Mouse (Mus musculus): Measurements from ENCODE around the gene Opcml.
A peak's percentile ranks its signal among the peaks of the same experiment; 100 is the strongest.

Gene Opcml

GRCm38 (mm10) chr9:27842806-27843205, 52.2 kb downstream of the Opcml start:
- DNase-seq (ENCODE audit: low read depth): no peak

- DNase-seq (ENCODE audit: low read depth): no peak
Observed at GRCm38 (mm10) chr9:27871624-27872023, 81.0 kb downstream of the Opcml start.

DNA sequence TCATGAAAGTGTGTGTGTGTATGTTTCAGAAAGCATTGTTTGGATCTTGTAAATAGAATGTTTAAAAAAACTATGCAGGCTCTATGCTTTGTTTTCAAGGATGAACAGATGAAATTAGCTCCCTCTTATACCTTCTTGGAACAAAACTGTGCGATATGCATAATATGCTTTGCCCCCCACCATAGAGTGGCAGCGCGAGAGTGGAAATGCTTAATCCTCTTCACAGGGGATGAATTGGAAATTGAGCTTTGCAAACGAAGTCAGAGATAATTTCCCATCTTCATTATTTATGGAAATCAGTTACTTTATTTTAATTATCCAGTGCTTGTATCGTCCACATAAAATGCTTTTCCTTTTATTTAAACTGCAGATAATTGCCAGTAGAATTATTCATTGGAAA, 99.1 kb downstream of the Opcml start:
- no peak for DNase-seq (ENCODE audit: low read depth)

- DNase-seq (ENCODE audit: low read depth): no peak
Observed at GRCm38 (mm10) chr9:27917250-27917649, 126.7 kb downstream of the Opcml start.

- DNase-seq (ENCODE audit: low read depth): no peak
Observed at GRCm38 (mm10) chr9:27923495-27923894, 132.9 kb downstream of the Opcml start.

GRCm38 (mm10) chr9:27923945-27924825, 133.6 kb downstream of the Opcml start:
- no peak for DNase-seq (ENCODE audit: low read depth)

GRCm38 (mm10) chr9:27925650-27926049, 135.1 kb downstream of the Opcml start:
- no peak for DNase-seq (ENCODE audit: low read depth)

- peak; percentile 24 for DNase-seq (ENCODE audit: low read depth)
Observed at GRCm38 (mm10) chr9:27937253-27937652, 146.7 kb downstream of the Opcml start.

- no peak for DNase-seq (ENCODE audit: low read depth)
Observed at GRCm38 (mm10) chr9:27937660-27938059, 147.1 kb downstream of the Opcml start.

DNA sequence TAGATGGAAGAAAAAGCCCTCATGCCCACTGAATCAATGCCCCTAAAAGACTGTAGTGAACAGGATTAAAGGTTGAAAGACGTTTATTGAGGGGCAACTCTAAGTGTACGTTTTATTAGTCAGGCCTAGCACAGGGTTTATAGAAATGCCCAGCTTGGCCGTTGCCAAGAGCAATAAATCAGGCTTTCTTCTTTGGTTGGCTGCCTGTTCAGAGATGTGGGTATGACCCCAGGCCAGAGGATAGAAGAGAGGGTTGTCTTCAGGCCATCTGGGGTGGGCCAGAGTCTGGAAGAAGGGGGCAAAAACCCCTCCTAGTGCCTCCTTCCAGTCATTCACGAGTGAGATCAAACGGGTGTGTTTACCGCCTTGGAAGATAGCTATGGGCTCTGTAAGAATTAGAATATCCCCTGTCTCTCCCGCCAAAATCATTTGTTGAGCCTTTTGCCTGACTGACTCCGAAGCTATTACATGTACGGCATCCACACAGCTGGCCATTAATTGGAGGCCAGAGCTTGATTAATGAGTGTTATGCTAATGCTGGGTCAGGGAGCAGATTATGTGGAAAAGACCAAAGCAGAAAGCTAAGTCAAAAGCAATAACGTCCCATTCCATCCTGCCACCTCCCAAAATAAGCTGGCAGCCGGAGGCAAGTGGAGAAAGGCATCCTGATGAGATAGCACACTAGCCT, 154.9 kb downstream of the Opcml start:
- DNase-seq (ENCODE audit: low read depth): no peak

- peak; percentile 36 for DNase-seq (ENCODE audit: low read depth)
Observed at GRCm38 (mm10) chr9:27951110-27951509, 160.5 kb downstream of the Opcml start.

GRCm38 (mm10) chr9:27961682-27962081, 171.1 kb downstream of the Opcml start:
- no peak for DNase-seq (ENCODE audit: low read depth)

DNA sequence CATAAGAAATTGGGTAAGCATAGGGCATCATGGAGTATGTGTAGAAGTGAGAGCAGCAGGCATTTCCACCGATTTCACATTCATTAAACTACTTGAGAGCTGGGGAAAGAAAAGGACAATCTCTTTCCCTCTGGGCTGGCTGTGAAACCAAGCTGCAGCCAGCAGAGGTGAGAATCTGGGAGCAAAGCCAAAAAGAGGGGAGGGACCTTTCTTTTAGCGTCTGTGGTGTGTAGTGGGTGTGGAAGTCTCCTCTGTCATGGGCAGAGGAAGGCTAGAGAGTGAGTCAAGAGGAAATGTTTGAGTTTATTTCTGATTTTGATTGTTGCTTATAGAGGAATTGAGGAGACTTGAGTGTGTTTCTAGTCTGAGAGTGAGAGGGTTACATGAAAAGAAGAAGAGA, 172.8 kb downstream of the Opcml start:
- DNase-seq (ENCODE audit: low read depth): no peak

DNA sequence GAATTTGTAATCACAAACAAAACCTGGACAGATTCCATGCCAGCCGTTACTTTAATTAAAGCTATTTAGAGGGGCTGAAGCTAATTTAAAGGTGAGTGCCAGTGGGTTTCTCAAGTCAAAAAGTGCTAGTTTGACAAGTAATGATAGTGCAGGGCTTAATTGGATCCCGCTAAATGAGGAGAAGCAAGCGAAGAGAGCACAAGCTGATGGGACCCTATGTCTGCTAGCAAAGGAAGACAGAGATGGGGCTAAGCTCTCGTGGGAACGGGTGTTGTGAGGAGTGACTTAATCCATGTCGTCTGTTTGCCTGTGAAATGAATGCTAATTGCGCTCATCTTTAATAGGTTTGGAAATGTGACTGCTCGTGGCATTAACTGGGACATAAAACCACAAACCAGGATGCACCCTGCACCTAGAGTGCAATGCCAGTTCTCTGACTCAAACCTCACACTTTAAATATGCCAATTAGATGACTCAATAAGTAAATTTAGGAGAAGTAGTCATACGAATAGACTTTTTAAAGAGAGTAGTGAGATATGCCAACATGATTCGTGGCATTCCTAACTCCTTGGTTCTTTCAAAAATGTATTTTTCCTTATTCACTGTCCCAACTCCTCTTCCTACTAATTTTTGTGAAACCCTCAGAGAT, 174.5 kb downstream of the Opcml start:
- peak; percentile 36 for DNase-seq (ENCODE audit: low read depth)

GRCm38 (mm10) chr9:27968266-27968665, 177.7 kb downstream of the Opcml start:
- DNase-seq (ENCODE audit: low read depth): no peak

DNA sequence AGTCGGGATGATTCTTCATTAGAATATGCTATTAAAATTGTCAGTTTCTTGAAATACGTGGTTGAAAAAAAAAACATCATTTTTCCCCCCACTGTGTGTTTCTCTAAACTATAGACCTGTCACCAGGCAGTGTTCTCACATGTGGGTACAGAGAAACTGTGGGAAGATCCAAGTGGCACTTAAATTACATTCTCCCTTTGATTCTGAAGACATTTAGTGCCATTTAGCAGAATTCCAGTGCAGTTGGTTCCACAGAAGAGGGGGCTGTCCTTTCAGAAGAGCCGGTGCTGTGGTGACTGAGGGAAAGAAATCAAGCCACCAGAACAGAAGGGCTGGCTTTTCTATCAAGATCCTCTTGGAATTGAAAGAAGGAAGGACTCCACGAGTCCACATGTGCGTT, 181.7 kb downstream of the Opcml start:
- no peak for DNase-seq (ENCODE audit: low read depth)

- DNase-seq (ENCODE audit: low read depth): peak; percentile 41
Observed at GRCm38 (mm10) chr9:27982576-27982975, 192.0 kb downstream of the Opcml start.

DNA sequence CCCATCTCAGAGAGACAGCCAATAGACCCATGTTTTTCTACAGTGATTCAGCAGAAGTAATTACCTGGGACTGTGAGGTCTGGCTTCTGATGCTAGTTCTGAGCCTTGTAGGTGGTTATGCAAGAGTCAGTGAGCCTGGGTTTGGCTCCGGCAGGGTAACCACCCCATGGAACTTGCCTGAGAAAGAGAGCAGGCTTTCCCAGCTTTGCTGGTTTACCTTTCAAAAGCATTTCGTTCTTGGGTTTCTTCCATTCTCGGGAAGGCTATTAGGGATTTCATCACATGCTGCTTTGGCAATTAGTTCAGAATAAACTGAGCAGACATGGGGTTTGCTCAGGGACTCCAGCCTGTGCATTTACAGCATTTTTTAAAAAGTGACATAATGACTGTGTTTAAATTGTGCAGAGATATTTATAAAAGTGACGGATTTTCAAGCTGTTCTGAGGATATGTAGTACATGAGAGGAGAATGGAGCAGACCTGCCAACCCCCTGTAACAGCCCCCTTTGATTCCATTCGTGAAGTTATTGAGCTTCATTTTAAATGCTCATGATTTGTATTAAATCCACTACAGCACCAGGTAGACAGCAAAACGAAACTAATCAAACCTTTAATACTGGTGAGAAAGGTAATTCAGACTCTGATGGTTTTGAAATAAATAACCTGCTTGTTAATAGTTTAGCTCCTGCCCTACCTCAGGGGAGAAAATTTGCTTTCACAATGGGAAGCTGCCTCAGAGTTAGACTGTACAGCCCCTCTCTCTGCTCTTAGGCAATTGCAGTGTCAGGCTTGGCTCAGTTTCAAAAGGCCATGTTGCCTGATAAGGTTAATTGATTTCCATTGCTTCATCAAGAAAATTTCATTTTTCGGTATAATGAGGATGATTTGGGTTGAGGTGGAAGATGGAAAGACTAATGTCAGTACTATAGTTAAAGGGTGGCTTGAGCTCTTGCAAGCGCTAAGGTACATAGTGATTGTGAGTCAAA, 196.3 kb downstream of the Opcml start:
- DNase-seq (ENCODE audit: low read depth): peak; percentile 79

DNA sequence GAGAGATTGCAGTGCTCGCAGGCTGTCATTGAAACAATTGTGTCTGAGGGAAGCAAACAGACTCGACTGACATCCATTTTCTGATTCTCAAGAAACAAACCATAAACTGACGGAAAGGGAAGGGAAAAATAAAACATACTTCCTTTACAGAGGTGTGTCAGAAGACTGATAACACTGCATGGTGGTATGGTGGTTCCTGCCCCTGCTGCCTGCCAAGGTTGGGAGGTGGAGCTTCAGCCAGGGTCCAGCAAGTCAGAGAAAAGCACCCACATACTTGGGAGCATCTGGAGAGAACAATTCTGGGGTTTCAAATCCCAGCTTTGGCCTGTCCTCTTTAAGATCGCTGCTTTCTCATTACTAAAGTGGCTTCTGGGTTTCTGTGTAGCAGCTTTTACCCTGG, 201.0 kb downstream of the Opcml start:
- no peak for DNase-seq (ENCODE audit: low read depth)

GRCm38 (mm10) chr9:27996536-27996935, 206.0 kb downstream of the Opcml start:
- no peak for DNase-seq (ENCODE audit: low read depth)

DNA sequence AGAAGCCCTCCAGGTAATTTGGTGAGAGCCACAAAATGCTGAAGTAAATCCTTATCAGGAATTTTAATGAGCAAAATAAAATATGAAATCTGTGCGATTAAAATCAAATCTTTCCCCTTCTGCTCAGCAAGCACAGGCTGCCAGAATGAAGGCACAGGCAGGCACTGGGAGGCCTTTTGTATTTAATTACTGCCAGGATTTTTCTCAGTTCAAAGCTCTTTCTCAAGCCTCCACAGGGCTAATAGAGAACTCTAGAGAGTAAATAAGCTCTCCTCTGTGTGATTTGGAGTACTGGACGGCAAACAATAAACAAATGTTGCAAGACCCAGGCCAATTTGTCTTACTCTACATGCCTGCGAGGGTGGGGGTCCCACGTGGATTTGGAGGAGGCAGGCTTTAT, 208.2 kb downstream of the Opcml start:
- DNase-seq (ENCODE audit: low read depth): no peak

GRCm38 (mm10) chr9:28003131-28003530, 212.6 kb downstream of the Opcml start:
- no peak for DNase-seq (ENCODE audit: low read depth)

All from fibroblast of lung, adult 2 months (primary cell).